Mouse (Mus musculus): ENCODE measurements around the gene Prr15l. TPM values are rescaled to one million over a fixed set of nuclear protein-coding genes. Genes with fewer than 3 reads are reported as not detected.

Gene Prr15l
- polyA plus RNA-seq (2012; rRNA removed) = not detected in 2 replicates

DNA sequence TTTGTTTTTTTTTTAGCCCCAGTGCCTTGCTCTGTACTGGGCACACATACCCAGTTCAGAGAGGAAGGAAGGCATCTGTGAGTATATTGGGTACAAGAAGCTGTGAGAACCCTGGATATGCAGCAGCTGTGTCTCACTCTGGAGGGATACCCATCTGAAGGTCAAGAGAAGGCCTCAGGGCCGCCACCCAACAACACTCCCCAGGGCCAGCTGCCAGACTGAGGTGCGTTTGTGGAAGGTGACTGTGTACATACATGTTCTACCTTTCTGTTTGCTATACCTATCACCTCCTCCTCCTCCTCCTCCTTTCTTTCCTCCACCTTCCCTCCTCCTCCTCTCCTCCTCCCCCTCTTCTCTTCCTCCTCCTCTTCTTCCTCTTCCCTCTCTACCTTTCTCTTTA lies at the start of gene Prr15l:
Gene Prr15l (plus strand): TSS at position 17 of the 400 bp plus-strand sequence.
- Histone ChIP-seq H3K4me3 (ENCODE audit: insufficient read depth, low read length) (no peak within 1 kb of the TSS), H3K4me1 (ENCODE audit: control insufficient read depth, insufficient read depth, low read length) (no peaks in the 10 kb centered on the region), H3K27ac (ENCODE audit: insufficient read depth, low read length) (no peak within 1 kb of the TSS)
- TF ChIP-seq POLR2A (IDR thresholded peaks at IDR 0.05; ENCODE audit: extremely low read depth, insufficient read depth, low read length) (no peak), CTCF (IDR thresholded peaks at IDR 0.05; ENCODE audit: extremely low read depth, insufficient read depth, low read length) (no peak)

DNA sequence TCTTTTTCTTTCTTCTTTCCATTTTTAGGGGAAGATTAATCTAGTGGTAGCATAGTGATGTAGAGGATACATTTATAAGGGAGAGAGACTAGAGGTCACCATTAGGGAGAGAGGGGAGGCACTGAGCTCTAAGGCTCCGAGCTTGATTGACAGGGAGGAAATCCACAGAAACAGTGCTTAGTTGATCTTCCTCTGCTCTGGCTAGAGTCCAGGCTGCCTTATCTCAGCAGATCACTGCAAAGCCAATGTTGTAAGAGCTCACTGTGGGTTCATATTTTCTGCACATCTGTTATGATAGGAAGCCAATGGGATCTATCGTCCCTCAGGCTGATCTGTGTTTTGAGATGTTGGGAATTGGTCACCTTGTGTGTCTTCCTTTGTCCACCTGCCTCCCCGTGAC lies 49.2 kb upstream of the Prr15l start:
- Histone ChIP-seq H3K4me1 (ENCODE audit: control insufficient read depth, insufficient read depth, low read length) (peaks cover 3% of the 10 kb centered on the region), H3K4me3 (ENCODE audit: insufficient read depth, low read length) (no peak overlapping the region), H3K27ac (ENCODE audit: insufficient read depth, low read length) (no peak overlapping the region)
- TF ChIP-seq CTCF (IDR thresholded peaks at IDR 0.05; ENCODE audit: extremely low read depth, insufficient read depth, low read length) (no peak), POLR2A (IDR thresholded peaks at IDR 0.05; ENCODE audit: extremely low read depth, insufficient read depth, low read length) (no peak)

DNA sequence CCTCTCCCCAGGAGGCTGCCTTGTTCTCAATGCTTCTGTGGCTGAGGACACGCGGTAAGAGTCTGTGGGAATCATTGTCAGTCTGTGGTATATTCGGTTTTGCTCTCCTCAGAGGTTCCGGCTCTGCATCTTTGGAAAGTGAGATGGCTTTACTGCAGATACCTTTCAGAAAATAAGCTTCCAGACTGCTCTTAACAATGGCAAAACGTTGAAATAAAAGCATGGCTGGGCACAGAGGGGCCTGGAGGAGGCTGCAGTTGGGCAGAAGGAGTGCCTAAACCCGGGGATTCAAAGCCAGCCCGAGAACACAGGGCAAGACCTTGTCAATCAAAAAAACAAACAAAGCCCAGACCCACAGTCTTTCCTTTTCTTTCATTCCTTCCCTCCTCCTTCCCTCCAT lies 48.5 kb upstream of the Prr15l start:
- H3K4me1 ChIP-seq (ENCODE audit: control insufficient read depth, insufficient read depth, low read length) = peaks cover 3% of the 10 kb centered on the region
- TF ChIP-seq CTCF (IDR thresholded peaks at IDR 0.05; ENCODE audit: extremely low read depth, insufficient read depth, low read length) (no peak), POLR2A (IDR thresholded peaks at IDR 0.05; ENCODE audit: extremely low read depth, insufficient read depth, low read length) (no peak)
- no peak overlapping the region for H3K4me3 ChIP-seq (ENCODE audit: insufficient read depth, low read length)
- H3K27ac ChIP-seq (ENCODE audit: insufficient read depth, low read length) = no peak overlapping the region

DNA sequence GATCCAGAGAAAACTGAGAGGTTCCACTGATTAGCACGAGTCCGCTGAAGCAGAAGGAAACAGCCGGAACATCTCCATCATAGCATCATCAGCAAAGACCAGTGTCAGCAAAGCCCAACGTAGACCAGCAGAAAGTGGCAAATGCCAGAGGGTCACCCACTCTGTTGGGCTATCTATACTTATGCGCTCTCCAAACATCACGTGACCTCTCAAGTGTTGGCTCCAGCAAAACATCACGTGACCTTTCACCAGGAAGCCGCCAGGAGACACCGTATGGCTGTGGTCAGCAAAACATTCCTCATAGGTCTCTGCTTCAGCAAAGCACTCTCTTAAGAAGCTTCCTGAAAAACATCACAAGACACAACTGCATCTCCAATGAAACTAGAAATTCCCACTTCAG lies 47.6 kb upstream of the Prr15l start:
- Histone ChIP-seq H3K4me3 (ENCODE audit: insufficient read depth, low read length) (no peak overlapping the region), H3K4me1 (ENCODE audit: control insufficient read depth, insufficient read depth, low read length) (peaks cover 3% of the 10 kb centered on the region), H3K27ac (ENCODE audit: insufficient read depth, low read length) (no peak overlapping the region)
- no peak for TF ChIP-seq CTCF (IDR thresholded peaks at IDR 0.05; ENCODE audit: extremely low read depth, insufficient read depth, low read length)
- no peak for TF ChIP-seq POLR2A (IDR thresholded peaks at IDR 0.05; ENCODE audit: extremely low read depth, insufficient read depth, low read length)

DNA sequence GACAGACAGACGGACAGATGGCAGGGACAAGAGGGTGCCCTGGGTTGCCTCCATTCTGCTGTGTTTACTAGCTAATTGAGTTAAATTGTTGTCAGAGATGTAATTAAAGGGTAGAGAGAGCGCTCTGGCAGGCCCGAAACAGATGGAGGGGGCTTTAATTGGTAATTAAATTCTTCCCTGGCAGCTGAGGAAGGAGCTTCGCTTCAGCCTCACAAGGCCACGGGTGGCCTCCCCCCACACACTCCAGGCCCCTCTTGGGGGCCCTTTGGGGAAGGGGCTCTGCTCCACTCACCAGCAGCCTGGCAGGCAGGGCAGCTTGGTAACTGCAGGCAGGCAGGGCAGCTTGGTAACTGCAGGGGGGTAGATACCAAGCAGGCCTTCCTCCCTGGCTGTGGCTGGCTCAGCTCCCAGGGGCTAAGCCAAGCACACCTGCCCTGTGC lies 42.0 kb upstream of the Prr15l start:
- H3K4me3 ChIP-seq (ENCODE audit: insufficient read depth, low read length) = no peak overlapping the region
- TF ChIP-seq CTCF (IDR thresholded peaks at IDR 0.05; ENCODE audit: extremely low read depth, insufficient read depth, low read length) (no peak), POLR2A (IDR thresholded peaks at IDR 0.05; ENCODE audit: extremely low read depth, insufficient read depth, low read length) (no peak)
- H3K4me1 ChIP-seq (ENCODE audit: control insufficient read depth, insufficient read depth, low read length) = no peaks in the 10 kb centered on the region
- no peak overlapping the region for H3K27ac ChIP-seq (ENCODE audit: insufficient read depth, low read length)

- no peak overlapping the region for H3K27ac ChIP-seq (ENCODE audit: insufficient read depth, low read length)
- H3K4me3 ChIP-seq (ENCODE audit: insufficient read depth, low read length) = no peak overlapping the region
- no peak for TF ChIP-seq CTCF (IDR thresholded peaks at IDR 0.05; ENCODE audit: extremely low read depth, insufficient read depth, low read length)
- no peaks in the 10 kb centered on the region for H3K4me1 ChIP-seq (ENCODE audit: control insufficient read depth, insufficient read depth, low read length)
Observed at GRCm38 (mm10) chr11:96886942-96887546, 40.9 kb upstream of the Prr15l start.

DNA sequence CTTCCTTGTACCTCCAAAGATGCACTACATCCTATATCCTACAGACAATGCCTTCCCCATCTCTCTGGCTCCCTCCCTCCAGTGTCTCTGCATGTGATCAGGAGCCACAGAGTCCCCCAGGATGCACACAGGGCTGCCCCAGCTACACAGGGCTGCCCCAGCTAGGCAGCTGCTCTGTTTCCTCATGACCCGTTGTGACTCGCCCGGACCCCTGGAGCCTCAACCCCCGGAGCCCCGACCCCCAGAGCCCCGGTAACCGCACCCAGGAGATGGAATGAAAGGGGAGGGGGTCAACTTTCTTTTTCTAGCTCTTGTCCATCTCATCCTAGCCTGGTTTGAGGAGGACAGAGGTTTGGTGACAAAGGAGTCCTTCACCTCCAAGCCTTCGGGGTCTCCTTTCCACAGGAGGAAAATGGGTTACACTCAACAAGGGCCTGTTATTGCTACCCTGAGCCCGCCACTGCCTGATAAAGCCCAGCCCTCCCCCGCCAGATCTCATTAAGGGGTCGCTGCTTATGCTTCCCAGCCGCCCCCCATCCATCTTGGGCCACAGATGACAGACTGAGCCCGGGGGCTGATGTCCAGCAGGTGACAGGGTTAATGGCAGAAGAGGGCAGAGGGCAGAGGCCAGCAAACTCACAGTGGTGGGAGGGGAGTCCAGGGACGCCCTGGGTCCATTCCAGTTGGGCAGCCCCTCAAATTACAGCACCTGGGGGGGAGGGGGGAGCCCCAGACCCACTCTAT lies 35.9 kb upstream of the Prr15l start:
- no peak overlapping the region for H3K4me3 ChIP-seq (ENCODE audit: insufficient read depth, low read length)
- TF ChIP-seq CTCF (IDR thresholded peaks at IDR 0.05; ENCODE audit: extremely low read depth, insufficient read depth, low read length) (no peak), POLR2A (IDR thresholded peaks at IDR 0.05; ENCODE audit: extremely low read depth, insufficient read depth, low read length) (no peak)

GRCm38 (mm10) chr11:96893203-96893842 lies 34.6 kb upstream of the Prr15l start:
- Histone ChIP-seq H3K4me1 (ENCODE audit: control insufficient read depth, insufficient read depth, low read length) (no peaks in the 10 kb centered on the region), H3K27ac (ENCODE audit: insufficient read depth, low read length) (no peak overlapping the region), H3K4me3 (ENCODE audit: insufficient read depth, low read length) (no peak overlapping the region)
- TF ChIP-seq CTCF (IDR thresholded peaks at IDR 0.05; ENCODE audit: extremely low read depth, insufficient read depth, low read length) = no peak
- no peak for TF ChIP-seq POLR2A (IDR thresholded peaks at IDR 0.05; ENCODE audit: extremely low read depth, insufficient read depth, low read length)

More for the DNA sequence above, 35.9 kb upstream of the Prr15l start:
- no peaks in the 10 kb centered on the region for H3K4me1 ChIP-seq (ENCODE audit: control insufficient read depth, insufficient read depth, low read length)
- H3K27ac ChIP-seq (ENCODE audit: insufficient read depth, low read length) = no peak overlapping the region

- no peaks in the 10 kb centered on the region for H3K4me1 ChIP-seq (ENCODE audit: control insufficient read depth, insufficient read depth, low read length)
- no peak overlapping the region for H3K4me3 ChIP-seq (ENCODE audit: insufficient read depth, low read length)
- TF ChIP-seq CTCF (IDR thresholded peaks at IDR 0.05; ENCODE audit: extremely low read depth, insufficient read depth, low read length) (no peak), POLR2A (IDR thresholded peaks at IDR 0.05; ENCODE audit: extremely low read depth, insufficient read depth, low read length) (no peak)
- H3K27ac ChIP-seq (ENCODE audit: insufficient read depth, low read length) = no peak overlapping the region
Observed at GRCm38 (mm10) chr11:96895886-96896285, 32.0 kb upstream of the Prr15l start.

Measured in cortical plate, adult 2 months (tissue).